Mouse (Mus musculus) layer of hippocampus, postnatal 25 days (tissue): ENCODE data around the gene Epha8. TPM values are rescaled to one million over a fixed set of nuclear protein-coding genes. Genes with fewer than 3 reads are reported as not detected.

Experiments used
- total RNA-seq, 2 experiments: library from RNA; stranded (reverse); gene quantifications; 2 replicates each; pipeline ENCODE4 v1.2.3; 2021

Gene Epha8
- total RNA-seq, 2 experiments from 2014 or later = 1.9 to 2.3 TPM

Other genes starting within 250 kb of the Epha8 start
- 10 to 100 TPM; 24.0 to 29.2 TPM for gene Ephb2, start 120.8 kb downstream of the Epha8 start, total RNA-seq
- 10 to 100 TPM; 50.7 to 56.9 TPM for gene C1qb, start 70.6 kb downstream of the Epha8 start, total RNA-seq
- gene C1qc, start 63.8 kb downstream of the Epha8 start, total RNA-seq = 10 to 100 TPM; 37.3 to 45.0 TPM
- gene C1qa, start 58.0 kb downstream of the Epha8 start, total RNA-seq = 10 to 100 TPM; 48.2 to 51.3 TPM
- gene Zbtb40, start 92.0 kb upstream of the Epha8 start, total RNA-seq = 10 to 100 TPM in 1 of 2 experiments, 1 to 10 TPM in 1; 8.8 to 11.3 TPM